14 mouse cellular contexts compared by ENCODE assay signal in the genomic region with DNA sequence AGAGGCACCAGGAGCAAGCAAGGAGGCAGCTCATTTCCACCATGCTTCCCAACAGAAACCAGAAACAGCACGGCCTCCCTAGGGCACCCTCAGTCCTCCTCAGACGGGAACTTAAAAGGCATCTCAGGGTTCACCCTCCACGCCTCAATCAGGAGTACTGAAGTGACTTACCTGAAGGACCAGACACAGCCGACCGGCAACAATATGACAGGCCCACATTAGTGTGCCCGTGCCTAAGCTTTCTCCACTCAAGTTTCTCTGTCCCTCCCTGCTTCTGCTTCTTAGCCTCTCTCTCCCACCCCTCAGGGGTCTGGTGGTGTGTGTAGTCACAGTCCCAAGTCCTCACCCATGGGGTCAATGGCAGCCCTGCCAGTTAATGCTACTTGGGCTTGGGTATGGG. TPM values are rescaled to one million over a fixed set of nuclear protein-coding genes. Genes with fewer than 3 reads are reported as not detected.
"Had no signal": no experiment of that assay in that cellular context is flagged by ENCODE, and none has a peak within 500 bp of the region (broad histone marks: within the 10 kb centered on the region; RNA-seq: fewer than 3 reads in every experiment).

No protein-coding gene starts in this region.

- H3K9me3 ChIP-seq: limb, embryonic 12.5 days; megakaryocyte, embryonic 14.5 days; midbrain, embryonic 12.5 days; neural tube, embryonic 15.5 days had no signal

- H3K27me3 ChIP-seq: limb, embryonic 12.5 days; megakaryocyte, embryonic 14.5 days; midbrain, embryonic 12.5 days; neural tube, embryonic 15.5 days had no signal

- H3K4me3 ChIP-seq: left cerebral cortex, adult 2 months; limb, embryonic 12.5 days; megakaryocyte, embryonic 14.5 days; midbrain, embryonic 12.5 days; neural tube, embryonic 15.5 days had no signal

- ATAC-seq: intestine, postnatal 0 days had no signal

- H3K27ac ChIP-seq: left cerebral cortex, adult 2 months; limb, embryonic 12.5 days; macrophage; midbrain, embryonic 12.5 days; neural tube, embryonic 15.5 days had no signal

- H3K9ac ChIP-seq: limb, embryonic 12.5 days; lung, embryonic 14.5 days; midbrain, embryonic 12.5 days; neural tube, embryonic 15.5 days had no signal

- DNase-seq: kidney, adult 8-10 months; kidney, postnatal 25 days; lung, embryonic 14.5 days; lung, postnatal 14 days; right cerebral cortex, adult 18-20 months; right cerebral cortex, postnatal 4 days had no signal

- H3K4me2 ChIP-seq: limb, embryonic 12.5 days; lung, embryonic 14.5 days; midbrain, embryonic 12.5 days; neural tube, embryonic 15.5 days had no signal

RNA-seq across cellular contexts. Expression of gene Asb16, which starts 44.0 kb away (rescaled TPM):
- polyA plus RNA-seq: kidney, embryonic 16.5 days; macrophage; midbrain, embryonic 12.5 days had no signal

RNA-seq across cellular contexts. Expression of gene Slc4a1, which starts 53.4 kb away (rescaled TPM):
- polyA plus RNA-seq: macrophage had no signal
